ENCODE assay signal across 11 mouse cellular contexts in genomic region chr4:25798412-25798811, GRCm38 (mm10). TPM values are rescaled to one million over a fixed set of nuclear protein-coding genes. Genes with fewer than 3 reads are reported as not detected.
A peak's percentile ranks its signal among the peaks of the same experiment; 100 is the strongest.
DNase-seq lines count a peak whose midpoint lies in the region; ATAC-seq lines count a peak whose summit lies in the region.
"Had no signal": no experiment of that assay in that cellular context is flagged by ENCODE, and none has a peak within 500 bp of the region (broad histone marks: within the 10 kb centered on the region; RNA-seq: fewer than 3 reads in every experiment).

No protein-coding gene starts in this region.

- H3K9me3 ChIP-seq in heart, embryonic 15.5 days (replicated peaks): no peaks in the 10 kb centered on the region
- no peaks in the 10 kb centered on the region for H3K9me3 ChIP-seq in forebrain, embryonic 13.5 days (replicated peaks)
- no peaks in the 10 kb centered on the region for H3K9me3 ChIP-seq in midbrain, embryonic 14.5 days (ENCODE audit: control insufficient read depth, low read length)

- peaks cover 11% of the 10 kb centered on the region for H3K4me1 ChIP-seq in heart, embryonic 15.5 days (replicated peaks)
- peaks cover 20% of the 10 kb centered on the region for H3K4me1 ChIP-seq in forebrain, embryonic 13.5 days
- H3K4me1 ChIP-seq in midbrain, embryonic 14.5 days (ENCODE audit: control insufficient read depth, insufficient read depth, low read length): 0 out of 2 replicates have a peak, but pooled peaks cover 4% of the 10 kb centered on the region

- intact Hi-C loops in heart, postnatal 25 days (cut with DNase I): no loop called here

- no peaks in the 10 kb centered on the region for H3K36me3 ChIP-seq in heart, embryonic 15.5 days
- H3K36me3 ChIP-seq in forebrain, embryonic 13.5 days (ENCODE audit: poor library complexity, severe bottlenecking): no peaks in the 10 kb centered on the region
- H3K36me3 ChIP-seq in midbrain, embryonic 14.5 days (ENCODE audit: control insufficient read depth, insufficient read depth, low read length): no peaks in the 10 kb centered on the region

- no peak for DNase-seq in heart, postnatal 25 days (ENCODE audit: low spot score)
- peak; percentile 57 for DNase-seq in brain, adult 2 months (ENCODE audit: low read depth, low spot score)
- DNase-seq in midbrain, embryonic 14.5 days: peak; percentile 49
- no peak for DNase-seq in heart, adult 8-10 months (ENCODE audit: low spot score)
- DNase-seq: adrenal gland, postnatal 10 days; lung, postnatal 4 days had no signal

- peaks cover 27% of the 10 kb centered on the region for H3K27me3 ChIP-seq in heart, embryonic 15.5 days
- no peaks in the 10 kb centered on the region for H3K27me3 ChIP-seq in forebrain, embryonic 13.5 days
- H3K27me3 ChIP-seq in midbrain, embryonic 14.5 days (ENCODE audit: control insufficient read depth, insufficient read depth, low read length): no peaks in the 10 kb centered on the region

- no peak for ATAC-seq in heart, embryonic 15.5 days (replicated peaks; ENCODE audit: insufficient number of reproducible peaks, insufficient read depth, low FRiP score, low read depth)
- no peak for ATAC-seq in forebrain, embryonic 13.5 days
- ATAC-seq in midbrain, embryonic 14.5 days (ENCODE audit: low FRiP score, low TSS enrichment): no peak
- no peak for ATAC-seq in erythroblast, adult 5-6 weeks (replicated peaks; ENCODE audit: low FRiP score, poor library complexity, severe bottlenecking)
- no peak for ATAC-seq in monocyte, adult 5-6 weeks (replicated peaks; ENCODE audit: insufficient number of reproducible peaks, low FRiP score, low TSS enrichment, poor library complexity, severe bottlenecking)

- WGBS in heart, embryonic 15.5 days: 21% methylated on average over 10 of the region's 10 CpGs
- 7% methylated on average over 10 of the region's 10 CpGs for WGBS in forebrain, embryonic 13.5 days
- WGBS in midbrain, embryonic 14.5 days: 16% methylated on average over 10 of the region's 10 CpGs

- no peak overlapping the region for H3K9ac ChIP-seq in heart, embryonic 15.5 days
- peak overlapping the region; percentile 83 for H3K9ac ChIP-seq in forebrain, embryonic 13.5 days
- peak overlapping the region; percentile 81; the same call in 1 of the 2 replicates for H3K9ac ChIP-seq in midbrain, embryonic 14.5 days (replicated peaks; ENCODE audit: low read length)

- H3K4me3 ChIP-seq in heart, embryonic 15.5 days: no peak overlapping the region
- H3K4me3 ChIP-seq in forebrain, embryonic 13.5 days: peak overlapping the region; percentile 67
- peak overlapping the region; percentile 66 for H3K4me3 ChIP-seq in midbrain, embryonic 14.5 days (replicated peaks; ENCODE audit: low read depth, low read length)

- H3K27ac ChIP-seq in heart, embryonic 15.5 days: no peak overlapping the region
- no peak overlapping the region for H3K27ac ChIP-seq in forebrain, embryonic 13.5 days
- H3K27ac ChIP-seq in midbrain, embryonic 14.5 days (replicated peaks; ENCODE audit: low read depth, low read length): no peak overlapping the region

- H3K4me2 ChIP-seq in heart, embryonic 15.5 days: 0 out of 2 replicates have a peak overlapping the region, but pooled peaks have one; percentile 8
- peak overlapping the region; percentile 81 for H3K4me2 ChIP-seq in forebrain, embryonic 13.5 days
- H3K4me2 ChIP-seq in midbrain, embryonic 14.5 days (ENCODE audit: low read length): peak overlapping the region; percentile 67

RNA-seq across cellular contexts. Expression of gene Fut9, which starts 1.6 kb away (rescaled TPM):
- polyA plus RNA-seq in heart, embryonic 15.5 days (2015; fragmentation: Nextera tagmentation; extraction: Ambion mirVana): 0.06 and 0.11 TPM in 2 replicates
- total RNA-seq in heart, postnatal 25 days (2021): not detected
- 11.6 and 15.7 TPM in 2 replicates for polyA plus RNA-seq in forebrain, embryonic 13.5 days (2015; fragmentation: Nextera tagmentation; extraction: Ambion mirVana)
- 15.9 and 23.9 TPM in 2 replicates for polyA plus RNA-seq in midbrain, embryonic 14.5 days (2014; fragmentation: Nextera tagmentation; extraction: Ambion mirVana)
- total RNA-seq in erythroblast, adult 5-6 weeks (2015; ENCODE audit: low replicate concordance): not detected in 2 replicates
- total RNA-seq in erythroblast, adult 5-6 weeks (2017; ENCODE audit: low replicate concordance): not detected in 2 replicates
- not detected in 3 replicates for total RNA-seq in monocyte, adult 5-6 weeks (2017)
- total RNA-seq in heart, adult 8-10 months (2022): under 1 TPM in 1 of 4 experiments, not detected in 3; 0.03 TPM
- total RNA-seq: hematopoietic stem cell, adult 5-6 weeks had no signal

Comparison
In these comparisons a context has a peak if more than half of its experiments do, and no peak if none do; other contexts are left out.
1. H3K4me2 ChIP-seq: peak in every context shown above with its lines; median percentile 81 in forebrain, embryonic 13.5 days; 67 in midbrain, embryonic 14.5 days; 8 in heart, embryonic 15.5 days.
2. DNase-seq: peak in brain, adult 2 months (single experiment) and midbrain, embryonic 14.5 days (single experiment); none in heart, postnatal 25 days (single experiment) and heart, adult 8-10 months (single experiment).